14 mouse cellular contexts compared by ENCODE assay signal in genomic region chr17:79752836-79753235, GRCm38 (mm10). TPM values are rescaled to one million over a fixed set of nuclear protein-coding genes. Genes with fewer than 3 reads are reported as not detected.
DNase-seq lines count a peak whose midpoint lies in the region; ATAC-seq and TF ChIP-seq lines count a peak whose summit lies in the region.
"Had no signal": no experiment of that assay in that cellular context is flagged by ENCODE, and none has a peak within 500 bp of the region (broad histone marks: within the 10 kb centered on the region; RNA-seq: fewer than 3 reads in every experiment).

No protein-coding gene starts in this region.

- no peak overlapping the region for H3K27ac ChIP-seq in hindbrain, postnatal 0 days
- H3K27ac ChIP-seq in hindbrain, embryonic 13.5 days: no peak overlapping the region
- H3K27ac ChIP-seq: heart, embryonic 13.5 days had no signal

- no peak for ATAC-seq in hindbrain, postnatal 0 days
- ATAC-seq in hindbrain, embryonic 13.5 days (ENCODE audit: low FRiP score): no peak
- ATAC-seq in megakaryocyte progenitor cell, adult 5-6 weeks (replicated peaks; ENCODE audit: poor library complexity): 0 out of 2 replicates have a peak, but pooled peaks have one; percentile 50
- ATAC-seq: hindbrain, embryonic 16.5 days had no signal

- no peaks in the 10 kb centered on the region for H3K36me3 ChIP-seq in hindbrain, postnatal 0 days (ENCODE audit: insufficient read depth, low read length)
- no peaks in the 10 kb centered on the region for H3K36me3 ChIP-seq in hindbrain, embryonic 13.5 days
- H3K36me3 ChIP-seq: heart, embryonic 13.5 days had no signal

- H3K9me3 ChIP-seq in hindbrain, postnatal 0 days (ENCODE audit: low read length): no peaks in the 10 kb centered on the region
- no peaks in the 10 kb centered on the region for H3K9me3 ChIP-seq in hindbrain, embryonic 13.5 days
- H3K9me3 ChIP-seq: heart, embryonic 13.5 days had no signal

- no peak overlapping the region for H3K9ac ChIP-seq in hindbrain, postnatal 0 days (replicated peaks; ENCODE audit: low read length)
- H3K9ac ChIP-seq in hindbrain, embryonic 13.5 days: no peak overlapping the region
- H3K9ac ChIP-seq: heart, embryonic 13.5 days had no signal

- H3K4me2 ChIP-seq in hindbrain, postnatal 0 days (ENCODE audit: low read depth, low read length): no peak overlapping the region
- H3K4me2 ChIP-seq in hindbrain, embryonic 13.5 days: no peak overlapping the region
- H3K4me2 ChIP-seq: heart, embryonic 13.5 days had no signal

- peak; percentile 36 for TF ChIP-seq CTCF in hindbrain, postnatal 0 days (IDR thresholded peaks at IDR 0.05; ENCODE audit: low read depth)

- H3K4me3 ChIP-seq in hindbrain, postnatal 0 days (ENCODE audit: low read length): no peak overlapping the region
- H3K4me3 ChIP-seq in hindbrain, embryonic 13.5 days: no peak overlapping the region
- H3K4me3 ChIP-seq: erythroblast, embryonic 14.5 days; heart, embryonic 13.5 days had no signal

- H3K4me1 ChIP-seq in hindbrain, postnatal 0 days (ENCODE audit: insufficient read depth, low read length): no peaks in the 10 kb centered on the region
- peaks cover 5% of the 10 kb centered on the region; the same call in 1 of the 2 replicates for H3K4me1 ChIP-seq in hindbrain, embryonic 13.5 days (replicated peaks)

- DNase-seq in hindbrain, postnatal 0 days (ENCODE audit: low spot score): no peak
- peak; percentile 27 for DNase-seq in CD4-positive helper T cell, adult 2 months (ENCODE audit: low read depth, low spot score)
- DNase-seq in MEL-GATA-1-ER (ENCODE audit: extremely low read depth, low read depth): peak; percentile 6
- DNase-seq in ovary, adult 18-20 months (ENCODE audit: low spot score): no peak
- DNase-seq in urinary bladder, postnatal 4 days (ENCODE audit: low spot score in 2 of 2): no peak
- no peak for DNase-seq in layer of hippocampus, adult 11-12 months (ENCODE audit: low spot score)
- DNase-seq: kidney, postnatal 36 days; midbrain, embryonic 14.5 days; right cerebral cortex, postnatal 4 days had no signal

- no peaks in the 10 kb centered on the region for H3K27me3 ChIP-seq in hindbrain, postnatal 0 days (ENCODE audit: insufficient read depth, low read length)
- H3K27me3 ChIP-seq in hindbrain, embryonic 13.5 days: no peaks in the 10 kb centered on the region
- H3K27me3 ChIP-seq: heart, embryonic 13.5 days had no signal

RNA-seq across cellular contexts. Expression of gene Cyp1b1, which starts 38.0 kb away (rescaled TPM):
- total RNA-seq in hindbrain, postnatal 0 days (2014; rRNA removed): 6.3 and 12.8 TPM in 2 replicates
- 6.2 and 6.5 TPM in 2 replicates for polyA plus RNA-seq in hindbrain, postnatal 0 days (2015; fragmentation: Nextera tagmentation; extraction: Ambion mirVana)
- 9.3 and 10.6 TPM in 2 replicates for polyA plus RNA-seq in hindbrain, embryonic 13.5 days (2015; fragmentation: Nextera tagmentation; extraction: Ambion mirVana)
- total RNA-seq in megakaryocyte progenitor cell, adult 5-6 weeks (2015): 0.10 TPM in 1 of 2 replicates, not detected in the other
- 0.07 TPM in 1 of 2 replicates, not detected in the other for total RNA-seq in megakaryocyte progenitor cell, adult 5-6 weeks (2017)
- polyA plus RNA-seq: erythroblast, embryonic 14.5 days had no signal

Comparison
In these comparisons a context has a peak if more than half of its experiments do, and no peak if none do; other contexts are left out.
1. DNase-seq: peak in CD4-positive helper T cell, adult 2 months (single experiment) and MEL-GATA-1-ER (single experiment); none in hindbrain, postnatal 0 days (single experiment), ovary, adult 18-20 months (single experiment), urinary bladder, postnatal 4 days (0 of 2) and layer of hippocampus, adult 11-12 months (single experiment).